Mouse (Mus musculus) left cerebral cortex, adult 8-10 months (tissue): ENCODE data around the gene Zfp710. TPM values are rescaled to one million over a fixed set of nuclear protein-coding genes. Genes with fewer than 3 reads are reported as not detected.
"Not testable (repeated sequence)": the region's sequence is repeated elsewhere in the genome, so short reads cannot be mapped to it uniquely, and the experiment has no call there.

Experiments used
- DNase-seq, 2 experiments: peaks; one replicate each; pipeline ENCODE4 v3.0.0; 2022; ENCODE audit warnings: low spot score in 2 of 2
- total RNA-seq, 4 experiments: library from RNA; stranded (reverse); gene quantifications; 2 replicates each; pipeline ENCODE4 v1.2.4; 2022

The Zfp710 gene
- total RNA-seq, 4 experiments from 2014 or later = 20.9 to 22.8 (median 21.8) TPM

- peak in 1 of 2 experiments; percentile 34 for DNase-seq
These were observed 1.7 kb downstream of the Zfp710 start for GRCm38 (mm10) chr7:80026118-80026989.

- DNase-seq = peak in 1 of 2 experiments; percentile 34
These were observed 2.5 kb downstream of the Zfp710 start for GRCm38 (mm10) chr7:80026990-80027635.

GRCm38 (mm10) chr7:80027636-80028417 lies 3.2 kb downstream of the Zfp710 start:
- no peak for DNase-seq

- no peak for DNase-seq
These were observed 3.8 kb downstream of the Zfp710 start for GRCm38 (mm10) chr7:80028418-80028720.

- no peak for DNase-seq
These were observed 5.4 kb downstream of the Zfp710 start for GRCm38 (mm10) chr7:80030009-80030408.

GRCm38 (mm10) chr7:80030486-80030885 lies 5.9 kb downstream of the Zfp710 start:
- DNase-seq = no peak

GRCm38 (mm10) chr7:80030987-80031386 lies 6.4 kb downstream of the Zfp710 start:
- no peak for DNase-seq

GRCm38 (mm10) chr7:80031478-80031877 lies 6.9 kb downstream of the Zfp710 start:
- no peak for DNase-seq

GRCm38 (mm10) chr7:80032216-80033052 lies 7.8 kb downstream of the Zfp710 start:
- no peak for DNase-seq

GRCm38 (mm10) chr7:80033064-80033717 lies 8.6 kb downstream of the Zfp710 start:
- no peak for DNase-seq

GRCm38 (mm10) chr7:80033771-80034170 lies 9.2 kb downstream of the Zfp710 start:
- DNase-seq = no peak

GRCm38 (mm10) chr7:80035086-80035485 lies 10.5 kb downstream of the Zfp710 start:
- no peak for DNase-seq

GRCm38 (mm10) chr7:80035748-80036147 lies 11.1 kb downstream of the Zfp710 start:
- no peak for DNase-seq

GRCm38 (mm10) chr7:80039699-80040098 lies 15.1 kb downstream of the Zfp710 start:
- DNase-seq = peak in 1 of 2 experiments; percentile 52

GRCm38 (mm10) chr7:80044170-80044569 lies 19.6 kb downstream of the Zfp710 start:
- DNase-seq = no peak

- no peak for DNase-seq
These were observed 22.4 kb downstream of the Zfp710 start for GRCm38 (mm10) chr7:80047041-80047440.

GRCm38 (mm10) chr7:80049746-80050145 lies 25.1 kb downstream of the Zfp710 start:
- DNase-seq = no peak

- DNase-seq = not testable (repeated sequence)
These were observed 25.8 kb downstream of the Zfp710 start for GRCm38 (mm10) chr7:80050382-80050781.

GRCm38 (mm10) chr7:80051835-80052234 lies 27.2 kb downstream of the Zfp710 start:
- no peak for DNase-seq

GRCm38 (mm10) chr7:80052261-80052660 lies 27.6 kb downstream of the Zfp710 start:
- DNase-seq = no peak

GRCm38 (mm10) chr7:80053147-80053546 lies 28.5 kb downstream of the Zfp710 start:
- no peak for DNase-seq
